Mouse (Mus musculus): ENCODE measurements around the gene Fmo5.

DNA sequence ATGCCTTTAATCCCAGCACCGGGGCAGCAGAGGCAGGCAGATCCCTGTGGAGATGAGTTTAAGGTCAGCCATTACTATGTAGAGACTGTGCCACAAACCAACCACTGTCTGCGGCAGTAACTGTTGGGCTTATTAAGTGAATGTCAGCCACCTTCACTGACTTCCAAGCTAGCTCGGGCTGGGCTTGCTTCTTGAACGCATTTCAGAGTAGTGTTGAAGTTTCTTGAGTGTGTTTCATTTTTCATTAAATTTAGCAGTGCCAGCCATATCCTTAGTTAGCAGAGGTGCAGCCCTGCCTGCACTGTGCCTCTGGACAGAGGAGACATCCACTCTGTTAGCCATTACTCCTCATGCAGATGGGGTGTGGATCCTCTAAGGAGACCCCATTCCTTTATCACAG lies 2.1 kb downstream of the Fmo5 start:
- TF ChIP-seq ZC3H11A (IDR thresholded peaks at IDR 0.05; ENCODE audit: borderline replicate concordance, low read depth, low read length) (no peak), HCFC1 (IDR thresholded peaks at IDR 0.05; ENCODE audit: borderline replicate concordance, insufficient read depth, low read length) (no peak), CHD2 (IDR thresholded peaks at IDR 0.05; ENCODE audit: low read depth, low read length) (no peak), MAFK (IDR thresholded peaks at IDR 0.05; ENCODE audit: insufficient read depth, low read depth, low read length) (no peak)

Measured in ES-E14 (cell line).